Mouse (Mus musculus) ovary, adult 10 weeks (tissue): ENCODE results near the gene Hist1h2ab. TPM values are rescaled to one million over a fixed set of nuclear protein-coding genes. Genes with fewer than 3 reads are reported as not detected.

Experiments
- polyA plus RNA-seq: library from polyadenylated mRNA; stranded (reverse); fragments of 350-450 nt; fragmentation: Illumina TruSeq; extraction: RNeasy Lipid Tissue Mini Kit (QIAGEN cat#74804); gene quantifications from one replicate; pipeline ENCODE4 v1.2.3, GENCODE M21; 2014

Gene Hist1h2ab
- polyA plus RNA-seq, result not detected

GRCm38 (mm10) chr13:23750839-23751477 is at the start of gene Hist1h2ab:
Gene Hist1h2ab (plus strand): TSS chr13:23751126.

GRCm38 (mm10) chr13:23710374-23711089 is 40.4 kb upstream of the Hist1h2ab start, which contains the start of gene Hfe:
Gene Hfe (minus strand): TSS chr13:23710854.

GRCm38 (mm10) chr13:23738677-23739068 is 12.3 kb upstream of the Hist1h2ab start, which contains the start of gene Hist1h1c:
Gene Hist1h1c (plus strand): TSS chr13:23738808.

GRCm38 (mm10) chr13:23745381-23746161 is 5.4 kb upstream of the Hist1h2ab start, which contains the start of gene Hist1h3c:
Gene Hist1h3c (minus strand): TSS chr13:23745602.

DNA sequence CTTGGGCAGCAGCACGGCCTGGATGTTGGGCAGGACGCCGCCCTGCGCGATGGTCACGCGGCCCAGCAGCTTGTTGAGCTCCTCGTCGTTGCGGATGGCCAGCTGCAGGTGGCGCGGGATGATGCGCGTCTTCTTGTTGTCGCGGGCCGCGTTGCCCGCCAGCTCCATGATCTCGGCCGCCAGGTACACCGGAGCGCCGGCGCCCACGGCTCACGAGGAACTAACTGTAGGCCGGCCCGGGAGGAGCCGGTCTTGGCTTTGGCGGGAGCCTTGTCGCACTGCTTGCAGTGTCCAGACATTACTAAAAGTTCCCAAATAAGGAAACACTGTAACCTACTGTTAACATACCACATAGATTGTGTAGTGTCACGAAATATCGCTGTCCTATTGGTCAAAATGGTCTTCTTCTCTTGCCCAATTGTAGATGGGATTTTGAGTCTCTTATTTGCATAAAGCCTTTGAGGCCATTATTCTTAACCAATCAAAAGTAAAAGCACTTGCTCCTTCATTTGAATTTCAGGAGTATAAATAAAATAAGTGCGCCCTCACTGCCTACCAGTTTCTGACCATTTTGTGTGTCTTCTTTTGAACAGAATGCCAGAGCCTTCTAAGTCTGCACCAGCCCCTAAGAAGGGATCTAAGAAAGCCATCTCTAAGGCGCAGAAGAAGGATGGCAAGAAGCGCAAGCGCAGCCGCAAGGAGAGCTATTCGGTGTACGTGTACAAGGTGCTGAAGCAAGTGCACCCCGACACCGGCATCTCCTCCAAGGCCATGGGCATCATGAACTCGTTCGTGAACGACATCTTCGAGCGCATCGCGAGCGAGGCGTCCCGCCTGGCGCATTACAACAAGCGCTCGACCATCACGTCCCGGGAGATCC is 4.5 kb upstream of the Hist1h2ab start, which contains the start of gene Hist1h2bb:
Hist1h2bb (plus strand) TSS at position 534 of the 880 bp plus-strand sequence.

GRCm38 (mm10) chr13:23752067-23752741 is 1.3 kb downstream of the Hist1h2ab start, which contains the start of gene Hist1h3b:
Gene Hist1h3b (plus strand): TSS chr13:23752267.

DNA sequence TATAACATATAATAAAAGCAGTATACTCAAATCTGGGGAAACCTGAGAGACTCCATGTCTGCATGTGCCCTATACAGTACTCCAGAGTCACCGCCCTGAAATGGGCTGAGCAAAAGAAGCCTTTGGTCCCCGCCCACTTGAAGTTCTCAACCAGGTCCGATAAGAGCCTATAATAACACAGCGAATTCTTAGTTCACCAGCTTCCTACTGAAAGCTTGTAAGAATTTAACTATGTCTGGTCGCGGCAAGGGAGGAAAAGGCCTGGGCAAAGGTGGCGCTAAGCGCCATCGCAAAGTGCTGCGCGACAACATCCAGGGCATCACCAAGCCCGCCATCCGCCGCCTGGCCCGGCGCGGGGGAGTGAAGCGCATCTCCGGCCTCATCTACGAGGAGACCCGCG is 5.9 kb downstream of the Hist1h2ab start, which contains the start of gene Hist1h4b:
Hist1h4b (plus strand) TSS at position 224 of the 400 bp plus-strand sequence.

GRCm38 (mm10) chr13:23760972-23761864 is 10.3 kb downstream of the Hist1h2ab start, which contains the start of gene Hist1h4a:
Gene Hist1h4a (minus strand): TSS chr13:23761230.

DNA sequence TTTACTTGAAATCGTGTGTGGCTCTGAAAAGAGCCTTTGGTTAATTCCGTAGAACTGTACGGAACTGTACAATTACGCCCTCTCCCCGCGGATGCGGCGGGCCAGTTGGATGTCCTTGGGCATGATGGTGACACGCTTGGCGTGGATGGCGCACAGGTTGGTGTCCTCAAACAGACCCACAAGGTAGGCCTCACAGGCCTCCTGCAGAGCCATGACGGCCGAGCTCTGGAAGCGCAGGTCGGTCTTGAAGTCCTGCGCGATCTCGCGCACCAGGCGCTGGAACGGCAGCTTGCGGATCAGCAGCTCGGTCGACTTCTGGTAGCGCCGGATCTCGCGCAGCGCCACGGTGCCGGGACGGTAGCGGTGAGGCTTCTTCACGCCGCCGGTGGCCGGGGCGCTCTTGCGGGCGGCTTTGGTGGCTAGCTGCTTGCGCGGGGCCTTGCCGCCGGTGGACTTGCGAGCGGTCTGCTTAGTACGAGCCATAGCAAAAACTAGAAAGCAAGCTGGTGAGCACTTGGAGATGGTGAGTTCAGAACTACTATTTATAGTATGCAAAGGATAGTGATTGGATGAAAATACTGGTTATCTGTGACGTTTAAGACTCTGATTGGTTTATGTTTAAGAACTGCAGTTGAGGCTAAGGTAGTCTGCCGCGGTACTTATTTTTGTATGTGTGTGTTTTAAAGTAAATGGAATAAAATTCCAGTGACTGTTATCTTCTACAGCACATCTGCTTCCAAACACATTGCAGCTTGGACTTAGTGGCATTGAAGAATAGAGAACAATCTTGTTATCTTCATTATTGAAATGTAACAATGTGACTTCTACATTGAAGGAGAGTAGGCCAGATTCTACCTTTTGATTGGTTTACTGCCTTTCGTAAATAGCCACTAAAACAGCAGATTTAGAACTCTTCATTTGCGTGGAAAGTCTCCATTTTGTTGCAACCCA is 11.2 kb downstream of the Hist1h2ab start, which contains the start of gene Hist1h3a:
Hist1h3a (minus strand) TSS at position 516 of the 951 bp plus-strand sequence.

GRCm38 (mm10) chr13:23763586-23764323 is 12.8 kb downstream of the Hist1h2ab start, which contains the start of gene Hist1h1a:
Gene Hist1h1a (plus strand): TSS chr13:23763666.

DNA sequence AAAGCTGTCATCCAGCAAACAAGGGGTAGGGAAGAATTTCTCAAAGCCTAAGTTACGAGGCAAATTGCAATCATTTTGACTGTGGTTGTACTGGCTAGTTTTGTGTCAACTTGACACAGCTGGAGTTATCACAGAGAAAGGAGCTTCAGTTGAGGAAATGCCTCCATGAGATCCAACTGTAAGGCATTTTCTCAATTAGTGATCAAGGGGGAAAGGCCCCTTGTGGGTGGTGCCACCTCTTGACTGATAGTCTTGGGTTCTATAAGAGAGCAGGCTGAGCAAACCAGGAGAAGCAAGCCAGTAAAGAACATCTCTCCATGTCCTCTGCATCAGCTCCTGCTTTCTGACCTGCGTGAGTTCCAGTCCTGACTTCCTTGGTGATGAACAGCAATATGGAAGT is 18.7 kb downstream of the Hist1h2ab start, which contains the start of gene Trim38:
Trim38 (plus strand) TSS at position 301 of the 400 bp plus-strand sequence.

Other genes with a start within 250 kb of the Hist1h2ab start
- not detected for gene Hist1h4h, start 220.1 kb upstream of the Hist1h2ab start, polyA plus RNA-seq
- not detected for gene Hist1h2af, start 217.2 kb upstream of the Hist1h2ab start, polyA plus RNA-seq
- not detected for gene Hist1h3g, start 215.7 kb upstream of the Hist1h2ab start, polyA plus RNA-seq
- gene Hist1h2bh, start 207.7 kb upstream of the Hist1h2ab start, polyA plus RNA-seq, result 1.00 TPM
- not detected for gene Hist1h3f, start 207.1 kb upstream of the Hist1h2ab start, polyA plus RNA-seq
- gene Hist1h4f, start 199.5 kb upstream of the Hist1h2ab start, polyA plus RNA-seq, result not detected
- gene Hist1h1d, start 197.9 kb upstream of the Hist1h2ab start, polyA plus RNA-seq, result 0.14 TPM
- not detected for gene Hist1h3e, start 188.8 kb upstream of the Hist1h2ab start, polyA plus RNA-seq
- gene Hist1h2ae, start 179.9 kb upstream of the Hist1h2ab start, polyA plus RNA-seq, result 0.80 TPM
- not detected for gene Hist1h2bg, start 179.7 kb upstream of the Hist1h2ab start, polyA plus RNA-seq
- not detected for gene Hist1h2bf, start 176.9 kb upstream of the Hist1h2ab start, polyA plus RNA-seq
- gene Hist1h2ad, start 176.7 kb upstream of the Hist1h2ab start, polyA plus RNA-seq, result not detected
- 0.37 TPM for gene Hist1h3d, start 175.4 kb upstream of the Hist1h2ab start, polyA plus RNA-seq
- 0.57 TPM for gene Hist1h4d, start 169.5 kb upstream of the Hist1h2ab start, polyA plus RNA-seq
- 3.4 TPM for gene Hist1h2be, start 130.0 kb upstream of the Hist1h2ab start, polyA plus RNA-seq
- gene Hist1h1e, start 128.6 kb upstream of the Hist1h2ab start, polyA plus RNA-seq, result 0.40 TPM
- gene Hist1h2ac, start 67.2 kb upstream of the Hist1h2ab start, polyA plus RNA-seq, result 0.83 TPM
- 68.0 TPM for gene Hist1h2bc, start 66.9 kb upstream of the Hist1h2ab start, polyA plus RNA-seq
- gene Hist1h1t, start 55.3 kb upstream of the Hist1h2ab start, polyA plus RNA-seq, result not detected
- not detected for gene Hist1h4c, start 52.7 kb upstream of the Hist1h2ab start, polyA plus RNA-seq
- 24.7 TPM for gene Hfe, start 40.3 kb upstream of the Hist1h2ab start, polyA plus RNA-seq
- 9.9 TPM for gene Hist1h1c, start 12.3 kb upstream of the Hist1h2ab start, polyA plus RNA-seq
- not detected for gene Hist1h3c, start 5.5 kb upstream of the Hist1h2ab start, polyA plus RNA-seq
- not detected for gene Hist1h2bb, start 4.4 kb upstream of the Hist1h2ab start, polyA plus RNA-seq
- gene Hist1h3b, start 1.1 kb downstream of the Hist1h2ab start, polyA plus RNA-seq, result not detected
- not detected for gene Hist1h4b, start 5.9 kb downstream of the Hist1h2ab start, polyA plus RNA-seq
- not detected for gene Hist1h4a, start 10.1 kb downstream of the Hist1h2ab start, polyA plus RNA-seq
- gene Hist1h3a, start 11.3 kb downstream of the Hist1h2ab start, polyA plus RNA-seq, result not detected
- not detected for gene Hist1h1a, start 12.5 kb downstream of the Hist1h2ab start, polyA plus RNA-seq
- gene Trim38, start 18.8 kb downstream of the Hist1h2ab start, polyA plus RNA-seq, result not detected
- 0.09 TPM for gene Slc17a2, start 55.9 kb downstream of the Hist1h2ab start, polyA plus RNA-seq
- not detected for gene Slc17a3, start 88.3 kb downstream of the Hist1h2ab start, polyA plus RNA-seq
- gene Slc17a1, start 116.6 kb downstream of the Hist1h2ab start, polyA plus RNA-seq, result not detected
- not detected for gene Slc17a4, start 163.9 kb downstream of the Hist1h2ab start, polyA plus RNA-seq
- gene Hist1h2ba, start 183.0 kb downstream of the Hist1h2ab start, polyA plus RNA-seq, result not detected
- gene Hist1h2aa, start 183.3 kb downstream of the Hist1h2ab start, polyA plus RNA-seq, result not detected
- not detected for gene Scgn, start 240.1 kb downstream of the Hist1h2ab start, polyA plus RNA-seq